Mouse (Mus musculus) hindbrain, embryonic 15.5 days (tissue): ENCODE measurements at regions not wholly inside any gene's neighbourhood (a gene's known extent, or its start where the extent isn't known, plus 50 kb on each side); places are given as distances from the start of the nearest gene placed in this dataset.
A peak's percentile ranks its signal among the peaks of the same experiment; 100 is the strongest.

ENCODE experiments used
- ATAC-seq: fragments of 200-750 bp; cut with Nextera tagmentation; 2 replicates; pipeline ENCODE4 v1.8.0; 2017; ENCODE audit warnings: low read depth, moderate number of reproducible peaks, moderate TSS enrichment; ENCODE audit not compliant: low FRiP score
- H3K27ac ChIP-seq: fragments of 300-500 bp; sonication (generic); replicated peaks from 2 replicates; pipeline ENCODE4 v1.5.1; 2015; ENCODE audit warnings: mild to moderate bottlenecking, inconsistent platforms
- H3K27me3 ChIP-seq: fragments of 300-500 bp; sonication (generic); 2 replicates; pipeline ENCODE4 v1.6.1; 2015; ENCODE audit warnings: control low read depth, inconsistent platforms
- H3K36me3 ChIP-seq: fragments of 300-500 bp; sonication (generic); 2 replicates; pipeline ENCODE4 v1.6.1; 2015; ENCODE audit warnings: control low read depth, inconsistent platforms
- H3K4me1 ChIP-seq: fragments of 300-500 bp; sonication (generic); replicated peaks from 2 replicates; pipeline ENCODE4 v1.6.1; 2015; ENCODE audit warnings: control low read depth, inconsistent platforms
- H3K4me2 ChIP-seq: fragments of 300-500 bp; sonication (generic); 2 replicates; pipeline ENCODE4 v1.6.1; 2015; ENCODE audit warnings: moderate library complexity, mild to moderate bottlenecking, inconsistent platforms
- H3K4me3 ChIP-seq: fragments of 300-500 bp; sonication (generic); 2 replicates; pipeline ENCODE4 v1.5.1; 2015; ENCODE audit warnings: mild to moderate bottlenecking, inconsistent platforms
- H3K9ac ChIP-seq: fragments of 300-500 bp; sonication (generic); 2 replicates; pipeline ENCODE4 v1.6.1; 2015; ENCODE audit warnings: inconsistent platforms
- H3K9me3 ChIP-seq: fragments of 300-500 bp; sonication (generic); 2 replicates; pipeline ENCODE4 v1.6.1; 2016; ENCODE audit warnings: control low read depth, inconsistent platforms
- WGBS: fragments of 180-500 bp; shearing (Covaris S2); methylation state at CpG from one replicate; pipeline ENCODE4 v1.1.7; 2015; 5-methylcytosine and 5-hydroxymethylcytosine counted together

- no peaks in the 10 kb centered on the region for H3K27me3 ChIP-seq
- no peak for ATAC-seq
These were observed 321.8 kb upstream of the Fam241a start for GRCm38 (mm10) chr3:128217765-128218415.

GRCm38 (mm10) chr3:128212256-128212655, 316.1 kb upstream of the Fam241a start:
- H3K27me3 ChIP-seq: no peaks in the 10 kb centered on the region
- ATAC-seq: 0 out of 2 replicates have a peak, but pooled peaks have one; percentile 54
- 42% methylated on average over 3 of the region's 3 CpGs for WGBS
- no peak overlapping the region for H3K4me3 ChIP-seq
- no peak overlapping the region for H3K27ac ChIP-seq
- no peaks in the 10 kb centered on the region for H3K9me3 ChIP-seq
- no peaks in the 10 kb centered on the region for H3K36me3 ChIP-seq
- H3K4me2 ChIP-seq: no peak overlapping the region
- H3K9ac ChIP-seq: no peak overlapping the region
- no peaks in the 10 kb centered on the region for H3K4me1 ChIP-seq

More at GRCm38 (mm10) chr3:128217765-128218415, 321.8 kb upstream of the Fam241a start:
- H3K9me3 ChIP-seq: no peaks in the 10 kb centered on the region
- no peak overlapping the region for H3K27ac ChIP-seq
- no peak overlapping the region for H3K4me2 ChIP-seq
- no peaks in the 10 kb centered on the region for H3K36me3 ChIP-seq
- WGBS: 80% methylated on average over 5 of the region's 5 CpGs
- no peak overlapping the region for H3K9ac ChIP-seq
- no peak overlapping the region for H3K4me3 ChIP-seq
- H3K4me1 ChIP-seq: peaks cover 4% of the 10 kb centered on the region

- H3K9me3 ChIP-seq: no peaks in the 10 kb centered on the region
- WGBS: 50% methylated on average over 1 of the region's 1 CpGs
- no peaks in the 10 kb centered on the region for H3K36me3 ChIP-seq
- no peak overlapping the region for H3K4me2 ChIP-seq
- no peak overlapping the region for H3K27ac ChIP-seq
- H3K27me3 ChIP-seq: no peaks in the 10 kb centered on the region
- no peak overlapping the region for H3K9ac ChIP-seq
- ATAC-seq: no peak
- H3K4me3 ChIP-seq: no peak overlapping the region
- H3K4me1 ChIP-seq: no peaks in the 10 kb centered on the region
These were observed 314.5 kb upstream of the Fam241a start for GRCm38 (mm10) chr3:128210591-128210990.

- ATAC-seq: no peak
- WGBS: 51% methylated on average over 3 of the region's 3 CpGs
- no peak overlapping the region for H3K9ac ChIP-seq
- H3K4me3 ChIP-seq: no peak overlapping the region
- no peaks in the 10 kb centered on the region for H3K4me1 ChIP-seq
- no peak overlapping the region for H3K27ac ChIP-seq
- no peak overlapping the region for H3K4me2 ChIP-seq
- no peaks in the 10 kb centered on the region for H3K36me3 ChIP-seq
- no peaks in the 10 kb centered on the region for H3K27me3 ChIP-seq
- no peaks in the 10 kb centered on the region for H3K9me3 ChIP-seq
These were observed 310.8 kb upstream of the Fam241a start for GRCm38 (mm10) chr3:128206948-128207347.

GRCm38 (mm10) chr3:128206483-128206882, 310.4 kb upstream of the Fam241a start:
- ATAC-seq: no peak
- WGBS: 62% methylated on average over 1 of the region's 1 CpGs
- H3K27me3 ChIP-seq: no peaks in the 10 kb centered on the region

GRCm38 (mm10) chr3:128200574-128201235, 304.6 kb upstream of the Fam241a start:
- no peak for ATAC-seq
- WGBS: 85% methylated on average over 5 of the region's 5 CpGs
- Histone ChIP-seq H3K27ac (no peak overlapping the region), H3K27me3 (no peaks in the 10 kb centered on the region), H3K4me1 (no peaks in the 10 kb centered on the region), H3K4me3 (no peak overlapping the region), H3K4me2 (no peak overlapping the region), H3K9me3 (no peaks in the 10 kb centered on the region), H3K36me3 (no peaks in the 10 kb centered on the region), H3K9ac (no peak overlapping the region)

More at GRCm38 (mm10) chr3:128206483-128206882, 310.4 kb upstream of the Fam241a start:
- Histone ChIP-seq H3K4me3 (no peak overlapping the region), H3K36me3 (no peaks in the 10 kb centered on the region), H3K9me3 (no peaks in the 10 kb centered on the region), H3K4me2 (no peak overlapping the region), H3K9ac (no peak overlapping the region), H3K4me1 (no peaks in the 10 kb centered on the region), H3K27ac (no peak overlapping the region)

GRCm38 (mm10) chr3:128199466-128199865, 303.3 kb upstream of the Fam241a start:
- Histone ChIP-seq H3K27ac (no peak overlapping the region), H3K4me1 (no peaks in the 10 kb centered on the region), H3K27me3 (no peaks in the 10 kb centered on the region), H3K9ac (no peak overlapping the region), H3K4me3 (no peak overlapping the region), H3K4me2 (no peak overlapping the region), H3K9me3 (no peaks in the 10 kb centered on the region), H3K36me3 (no peaks in the 10 kb centered on the region)
- WGBS: 94% methylated on average over 2 of the region's 2 CpGs
- ATAC-seq: no peak

- no peak for ATAC-seq
- WGBS: 72% methylated on average over 17 of the region's 17 CpGs
These were observed 296.1 kb upstream of the Fam241a start for GRCm38 (mm10) chr3:128192046-128192800.

GRCm38 (mm10) chr3:128187330-128188044, 291.4 kb upstream of the Fam241a start:
- no peaks in the 10 kb centered on the region for H3K27me3 ChIP-seq
- H3K27ac ChIP-seq: no peak overlapping the region
- no peaks in the 10 kb centered on the region for H3K36me3 ChIP-seq
- no peak for ATAC-seq
- 88% methylated on average over 9 of the region's 9 CpGs for WGBS
- no peak overlapping the region for H3K9ac ChIP-seq
- no peaks in the 10 kb centered on the region for H3K4me1 ChIP-seq
- no peak overlapping the region for H3K4me3 ChIP-seq
- H3K9me3 ChIP-seq: no peaks in the 10 kb centered on the region
- no peak overlapping the region for H3K4me2 ChIP-seq

More at GRCm38 (mm10) chr3:128192046-128192800, 296.1 kb upstream of the Fam241a start:
- H3K9ac ChIP-seq: no peak overlapping the region
- H3K27ac ChIP-seq: no peak overlapping the region
- no peak overlapping the region for H3K4me2 ChIP-seq
- no peak overlapping the region for H3K4me3 ChIP-seq
- H3K27me3 ChIP-seq: no peaks in the 10 kb centered on the region
- no peaks in the 10 kb centered on the region for H3K36me3 ChIP-seq
- H3K4me1 ChIP-seq: no peaks in the 10 kb centered on the region
- no peaks in the 10 kb centered on the region for H3K9me3 ChIP-seq

GRCm38 (mm10) chr3:128186278-128186677, 290.2 kb upstream of the Fam241a start:
- Histone ChIP-seq H3K9ac (no peak overlapping the region), H3K4me3 (no peak overlapping the region), H3K27me3 (no peaks in the 10 kb centered on the region), H3K4me2 (no peak overlapping the region), H3K27ac (no peak overlapping the region), H3K4me1 (no peaks in the 10 kb centered on the region), H3K9me3 (no peaks in the 10 kb centered on the region), H3K36me3 (no peaks in the 10 kb centered on the region)
- no peak for ATAC-seq
- WGBS: 15% methylated on average over 4 of the region's 4 CpGs

GRCm38 (mm10) chr3:128181221-128181908, 285.2 kb upstream of the Fam241a start:
- no peak for ATAC-seq
- Histone ChIP-seq H3K9me3 (no peaks in the 10 kb centered on the region), H3K4me3 (no peak overlapping the region), H3K4me1 (no peaks in the 10 kb centered on the region), H3K27ac (no peak overlapping the region), H3K27me3 (no peaks in the 10 kb centered on the region), H3K9ac (no peak overlapping the region), H3K36me3 (no peaks in the 10 kb centered on the region), H3K4me2 (no peak overlapping the region)
- WGBS: 70% methylated on average over 7 of the region's 7 CpGs
